Mouse (Mus musculus) megakaryocyte, embryonic 14.5 days (primary cell): ENCODE data around the gene Ros1.

Experiments used
- FLI1 ChIP-seq: IDR thresholded peaks from 2 replicates; pipeline ENCODE4 v1.6.1; 2012; ENCODE audit warnings: low read length, inconsistent platforms, mixed read lengths
- GATA1 ChIP-seq: IDR thresholded peaks from 3 replicates; pipeline ENCODE4 v1.6.1; 2012; ENCODE audit warnings: mixed read lengths, low read length, inconsistent platforms, borderline replicate concordance

DNA sequence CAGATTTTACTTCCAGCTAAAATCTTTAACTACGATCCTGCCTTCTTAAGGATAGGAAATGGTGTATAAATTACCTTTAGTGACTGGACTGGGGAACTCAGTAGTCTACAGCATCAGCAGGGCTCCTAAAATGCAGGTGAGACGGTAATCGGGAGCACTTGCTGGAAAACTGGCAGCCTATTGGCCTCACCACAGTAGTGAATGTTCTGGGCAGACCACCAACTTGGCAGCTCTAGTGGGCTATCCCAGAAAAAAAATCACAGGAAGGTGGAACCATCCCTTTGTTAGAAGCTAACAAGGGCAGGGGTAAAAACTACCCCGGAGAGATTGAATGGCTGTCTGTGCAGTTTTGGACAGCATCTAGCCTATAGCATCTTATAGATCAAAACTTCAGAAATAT lies 102.9 kb downstream of the Ros1 start:
- TF ChIP-seq GATA1 = no peak
- TF ChIP-seq FLI1 = no peak
